ENCODE assay signal across 13 mouse cellular contexts in the genomic region with DNA sequence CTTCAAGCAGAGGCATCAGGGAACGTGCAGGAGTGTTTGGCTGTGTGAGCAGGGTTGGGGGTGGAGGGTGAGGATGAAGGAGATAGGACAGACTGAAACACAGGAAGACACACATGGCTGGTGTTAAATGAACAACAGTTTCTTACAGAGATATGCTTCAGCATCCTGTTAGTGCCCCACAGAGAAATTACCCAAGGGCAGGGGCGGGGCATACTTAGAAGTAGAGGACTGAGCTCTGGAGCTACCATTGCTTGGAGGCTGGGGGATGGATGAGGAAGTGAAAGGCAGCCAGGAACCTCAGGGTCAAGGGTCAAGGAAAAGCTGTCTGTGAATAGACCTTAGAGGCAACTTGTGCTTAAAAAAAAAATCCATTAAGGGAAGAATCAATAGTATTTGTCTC. TPM values are rescaled to one million over a fixed set of nuclear protein-coding genes. Genes with fewer than 3 reads are reported as not detected.
DNase-seq lines count a peak whose midpoint lies in the region; ATAC-seq lines count a peak whose summit lies in the region.
"Had no signal": no experiment of that assay in that cellular context is flagged by ENCODE, and none has a peak within 500 bp of the region (broad histone marks: within the 10 kb centered on the region; RNA-seq: fewer than 3 reads in every experiment).

No protein-coding gene starts in this region.

- peak; percentile 35; the same call in 1 of the 2 replicates for ATAC-seq in heart, embryonic 12.5 days (ENCODE audit: insufficient number of reproducible peaks, low FRiP score)
- no peak for ATAC-seq in forebrain, embryonic 13.5 days
- no peak for ATAC-seq in kidney, embryonic 14.5 days (ENCODE audit: low FRiP score, low TSS enrichment)
- ATAC-seq: forebrain, embryonic 16.5 days; intestine, postnatal 0 days had no signal

- no peaks in the 10 kb centered on the region for H3K9me3 ChIP-seq in heart, embryonic 12.5 days (replicated peaks)
- no peaks in the 10 kb centered on the region for H3K9me3 ChIP-seq in embryonic facial prominence, embryonic 10.5 days
- no peaks in the 10 kb centered on the region for H3K9me3 ChIP-seq in forebrain, embryonic 13.5 days (replicated peaks)
- no peaks in the 10 kb centered on the region for H3K9me3 ChIP-seq in kidney, embryonic 14.5 days (ENCODE audit: control insufficient read depth, low read length)
- H3K9me3 ChIP-seq: embryonic facial prominence, embryonic 12.5 days had no signal

- WGBS in heart, embryonic 12.5 days = 39% methylated on average over 2 of the region's 2 CpGs
- 44% methylated on average over 2 of the region's 2 CpGs for WGBS in embryonic facial prominence, embryonic 10.5 days
- 7% methylated on average over 2 of the region's 2 CpGs for WGBS in macrophage (ENCODE audit: missing documents)
- 68% methylated on average over 2 of the region's 2 CpGs for WGBS in forebrain, embryonic 13.5 days
- 71% methylated on average over 2 of the region's 2 CpGs for WGBS in kidney, embryonic 14.5 days

- no peaks in the 10 kb centered on the region for H3K27me3 ChIP-seq in heart, embryonic 12.5 days (replicated peaks)
- no peaks in the 10 kb centered on the region for H3K27me3 ChIP-seq in embryonic facial prominence, embryonic 10.5 days (replicated peaks; ENCODE audit: low read depth, poor library complexity, severe bottlenecking)
- H3K27me3 ChIP-seq in forebrain, embryonic 13.5 days = no peaks in the 10 kb centered on the region
- H3K27me3 ChIP-seq in kidney, embryonic 14.5 days (ENCODE audit: control insufficient read depth, insufficient read depth, low read length) = no peaks in the 10 kb centered on the region
- H3K27me3 ChIP-seq: embryonic facial prominence, embryonic 12.5 days had no signal

- no peak overlapping the region for H3K9ac ChIP-seq in heart, embryonic 12.5 days
- H3K9ac ChIP-seq in forebrain, embryonic 13.5 days = no peak overlapping the region
- no peak overlapping the region for H3K9ac ChIP-seq in kidney, embryonic 14.5 days (ENCODE audit: low read depth, low read length)
- H3K9ac ChIP-seq: embryonic facial prominence, embryonic 12.5 days had no signal

- peaks cover 59% of the 10 kb centered on the region for H3K36me3 ChIP-seq in heart, embryonic 12.5 days
- peaks cover 99% of the 10 kb centered on the region for H3K36me3 ChIP-seq in embryonic facial prominence, embryonic 10.5 days (replicated peaks)
- H3K36me3 ChIP-seq in macrophage (ENCODE audit: inconsistent target) = peaks cover 53% of the 10 kb centered on the region
- peaks cover 97% of the 10 kb centered on the region for H3K36me3 ChIP-seq in forebrain, embryonic 13.5 days (ENCODE audit: poor library complexity, severe bottlenecking)
- H3K36me3 ChIP-seq in kidney, embryonic 14.5 days (ENCODE audit: control insufficient read depth, insufficient read depth, low read length) = peaks cover 85% of the 10 kb centered on the region

- peak overlapping the region; percentile 41; the same call in 1 of the 2 replicates for H3K27ac ChIP-seq in heart, embryonic 12.5 days (ENCODE audit: poor library complexity, severe bottlenecking)
- H3K27ac ChIP-seq in embryonic facial prominence, embryonic 10.5 days (replicated peaks) = peak overlapping the region; percentile 24; the same call in 1 of the 2 replicates
- H3K27ac ChIP-seq in macrophage = peak overlapping the region; percentile 4; the same call in 1 of the 2 replicates
- no peak overlapping the region for H3K27ac ChIP-seq in forebrain, embryonic 13.5 days
- no peak overlapping the region for H3K27ac ChIP-seq in kidney, embryonic 14.5 days (ENCODE audit: low read depth, low read length)
- H3K27ac ChIP-seq: embryonic facial prominence, embryonic 12.5 days; heart, adult 2 months had no signal

- no peak for DNase-seq in heart, postnatal 4 days
- DNase-seq in CD4-positive, CD25-positive, alpha-beta regulatory T cell, adult 2 months (ENCODE audit: low read depth, low spot score) = peak; percentile 26
- no peak for DNase-seq in embryonic facial prominence, embryonic 10.5 days (ENCODE audit: low spot score)
- no peak for DNase-seq in right cerebral cortex, postnatal 25 days
- DNase-seq: heart, adult 2 months had no signal

- H3K4me1 ChIP-seq in heart, embryonic 12.5 days (replicated peaks) = peaks cover 71% of the 10 kb centered on the region
- peaks cover 21% of the 10 kb centered on the region for H3K4me1 ChIP-seq in embryonic facial prominence, embryonic 10.5 days
- no peaks in the 10 kb centered on the region for H3K4me1 ChIP-seq in forebrain, embryonic 13.5 days
- H3K4me1 ChIP-seq in kidney, embryonic 14.5 days (ENCODE audit: control insufficient read depth, insufficient read depth, low read length) = no peaks in the 10 kb centered on the region
- H3K4me1 ChIP-seq: embryonic facial prominence, embryonic 12.5 days had no signal

- no peaks in the 10 kb centered on the region for H3K79me2 ChIP-seq in macrophage (ENCODE audit: inconsistent target)

- no peak overlapping the region for H3K4me2 ChIP-seq in heart, embryonic 12.5 days
- no peak overlapping the region for H3K4me2 ChIP-seq in forebrain, embryonic 13.5 days
- H3K4me2 ChIP-seq in kidney, embryonic 14.5 days (replicated peaks; ENCODE audit: low read depth, low read length) = no peak overlapping the region
- H3K4me2 ChIP-seq: embryonic facial prominence, embryonic 12.5 days had no signal

- no peak overlapping the region for H3K4me3 ChIP-seq in heart, embryonic 12.5 days
- no peak overlapping the region for H3K4me3 ChIP-seq in embryonic facial prominence, embryonic 10.5 days
- H3K4me3 ChIP-seq in macrophage (ENCODE audit: inconsistent target) = no peak overlapping the region
- H3K4me3 ChIP-seq in forebrain, embryonic 13.5 days = no peak overlapping the region
- no peak overlapping the region for H3K4me3 ChIP-seq in kidney, embryonic 14.5 days (ENCODE audit: low read length)
- H3K4me3 ChIP-seq: embryonic facial prominence, embryonic 12.5 days; heart, adult 2 months; myocyte had no signal

RNA-seq across cellular contexts. Expression of gene Kif1b, which starts 33.2 kb away (rescaled TPM):
- polyA plus RNA-seq in heart, embryonic 12.5 days (2016; fragmentation: Nextera tagmentation; extraction: Ambion mirVana) = 60.1 and 62.9 TPM in 2 replicates
- total RNA-seq in heart, postnatal 4 days (2021) = 100 to 1,000 TPM; 139 to 143 TPM
- polyA plus RNA-seq in embryonic facial prominence, embryonic 10.5 days (2016; fragmentation: Nextera tagmentation; extraction: Ambion mirVana) = 49.4 and 51.3 TPM in 2 replicates
- total RNA-seq in macrophage (2018; cell fraction: chromatin; rRNA removed) = 100 to 1,000 TPM in 23 of 26 experiments, 10 to 100 TPM in 3; 94.6 to 423 (median 136) TPM
- total RNA-seq in macrophage (2018; cell fraction: cytosol; rRNA removed) = 10 to 100 TPM; 29.4 to 75.0 (median 43.7) TPM
- 100 to 1,000 TPM in 15 of 26 experiments, 10 to 100 TPM in 11; 83.0 to 238 (median 109) TPM for total RNA-seq in macrophage (2018; cell fraction: nucleus; rRNA removed)
- 23.6 to 34.5 TPM (median 26.9 TPM) in 3 replicates for polyA plus RNA-seq in macrophage (2018)
- polyA plus RNA-seq in forebrain, embryonic 13.5 days (2015; fragmentation: Nextera tagmentation; extraction: Ambion mirVana) = 136 TPM in 2 replicates
- polyA plus RNA-seq in kidney, embryonic 14.5 days (2014; fragmentation: Nextera tagmentation; extraction: Ambion mirVana) = 25.6 and 35.7 TPM in 2 replicates

Comparison
In these comparisons a context has a peak if more than half of its experiments do, and no peak if none do; other contexts are left out.
1. H3K27ac ChIP-seq: peak in heart, embryonic 12.5 days (single experiment), embryonic facial prominence, embryonic 10.5 days (single experiment) and macrophage (single experiment); none in forebrain, embryonic 13.5 days (single experiment) and kidney, embryonic 14.5 days (single experiment).